Mouse (Mus musculus) intestine, embryonic 16.5 days (tissue): ENCODE data around the gene Xxylt1. TPM values are rescaled to one million over a fixed set of nuclear protein-coding genes. Genes with fewer than 3 reads are reported as not detected.

ENCODE experiments used
- ATAC-seq: fragments of 200-750 bp; cut with Nextera tagmentation; 2 replicates; pipeline ENCODE4 v1.8.0; 2017; ENCODE audit warnings: moderate TSS enrichment, moderate library complexity
- H3K27ac ChIP-seq: fragments of 300-500 bp; sonication (generic); 2 replicates; pipeline ENCODE4 v1.5.1; 2014; ENCODE audit warnings: mild to moderate bottlenecking, low read length
- H3K27me3 ChIP-seq: fragments of 300-500 bp; sonication (generic); replicated peaks from 2 replicates; pipeline ENCODE4 v1.6.1; 2014; ENCODE audit warnings: low read length, control low read depth, mixed read lengths; ENCODE audit not compliant: control insufficient read depth, insufficient read depth
- H3K36me3 ChIP-seq: fragments of 300-500 bp; sonication (generic); 2 replicates; pipeline ENCODE4 v1.6.1; 2014; ENCODE audit warnings: low read length, control low read depth; ENCODE audit not compliant: control insufficient read depth, insufficient read depth
- H3K4me1 ChIP-seq: fragments of 300-500 bp; sonication (generic); 2 replicates; pipeline ENCODE4 v1.6.1; 2014; ENCODE audit warnings: low read length, control low read depth, mixed read lengths; ENCODE audit not compliant: control insufficient read depth, insufficient read depth
- H3K4me2 ChIP-seq: fragments of 300-500 bp; sonication (generic); 2 replicates; pipeline ENCODE4 v1.6.1; 2014; ENCODE audit warnings: low read depth, low read length, control low read depth
- H3K4me3 ChIP-seq: fragments of 300-500 bp; sonication (generic); 2 replicates; pipeline ENCODE4 v1.5.1; 2014; ENCODE audit warnings: mild to moderate bottlenecking, low read length
- H3K9ac ChIP-seq: fragments of 300-500 bp; sonication (generic); 2 replicates; pipeline ENCODE4 v1.6.1; 2014; ENCODE audit warnings: low read depth, low read length
- H3K9me3 ChIP-seq: fragments of 300-500 bp; sonication (generic); 2 replicates; pipeline ENCODE4 v1.6.1; 2016; ENCODE audit warnings: low read length, control low read depth; ENCODE audit not compliant: control insufficient read depth
- WGBS: fragments of 180-500 bp; shearing (Covaris S2); extraction: QIAGEN DNeasy Blood & Tissue Kit; methylation state at CpG from one replicate; pipeline ENCODE4 v1.1.7; 2014; 5-methylcytosine and 5-hydroxymethylcytosine counted together
- polyA plus RNA-seq: library from polyadenylated mRNA; unstranded; fragments of >200 nt; fragmentation: Nextera tagmentation; extraction: Ambion mirVana; gene quantifications from 2 replicates; pipeline ENCODE4 v1.2.1, GENCODE M21; 2015

Gene Xxylt1
- polyA plus RNA-seq, 1 experiment from 2014 or later = 4.9 TPM

DNA sequence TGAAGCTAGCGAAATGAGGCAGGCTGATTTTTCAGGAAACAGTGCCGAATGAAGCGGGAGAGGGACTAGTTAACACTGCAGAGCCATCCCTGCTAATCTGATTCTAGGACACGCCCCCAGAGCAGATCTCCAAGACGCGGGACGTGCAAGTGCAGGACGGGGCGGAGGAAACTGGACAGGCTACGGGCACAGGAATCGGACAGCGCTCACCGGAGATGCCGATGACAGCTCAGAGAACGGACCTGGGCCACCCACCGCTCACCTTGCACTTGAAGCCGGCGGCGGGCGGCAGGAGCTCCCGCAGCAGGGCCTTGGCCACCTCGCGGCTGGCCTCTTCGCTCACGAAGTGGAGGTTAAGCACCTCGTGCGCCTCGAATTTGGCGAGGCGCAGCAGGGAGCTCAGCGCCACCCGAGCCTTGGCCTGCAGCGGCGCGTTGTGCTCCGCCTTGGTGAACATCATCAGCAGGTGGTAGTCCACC is 620 bp downstream of the Xxylt1 start:
- Histone ChIP-seq H3K9me3 (no peaks in the 10 kb centered on the region), H3K4me3 (peak overlapping the region; percentile 82), H3K27me3 (no peaks in the 10 kb centered on the region), H3K4me1 (peaks cover 7% of the 10 kb centered on the region), H3K9ac (peak overlapping the region; percentile 79), H3K27ac (peak overlapping the region; percentile 93), H3K4me2 (peak overlapping the region; percentile 98), H3K36me3 (no peaks in the 10 kb centered on the region)
- peak; percentile 79 for ATAC-seq
- WGBS = 2% methylated on average over 36 of the region's 36 CpGs

DNA sequence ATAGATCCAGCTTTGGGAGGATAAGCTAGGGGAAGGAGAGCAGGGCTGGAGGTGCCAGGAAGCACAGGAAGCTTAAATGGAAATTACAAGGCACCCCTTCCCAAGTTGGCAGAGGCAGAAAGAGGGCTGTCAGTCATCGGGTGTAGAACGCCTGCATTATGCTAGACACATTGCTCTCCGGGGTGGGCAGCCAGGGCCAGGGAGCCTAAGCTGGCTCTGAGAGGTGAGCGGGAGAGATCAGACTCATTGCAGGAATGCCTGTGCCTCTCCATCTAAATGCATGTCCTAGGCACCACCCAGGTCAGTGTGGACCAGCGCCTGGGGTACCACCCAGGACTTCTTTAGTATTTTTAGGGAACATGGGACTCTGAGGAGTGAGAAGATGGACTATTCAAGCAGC is 3.8 kb downstream of the Xxylt1 start:
- 91% methylated on average over 5 of the region's 5 CpGs for WGBS
- no peak for ATAC-seq
- Histone ChIP-seq H3K4me3 (no peak overlapping the region), H3K9me3 (no peaks in the 10 kb centered on the region), H3K27me3 (no peaks in the 10 kb centered on the region), H3K27ac (no peak overlapping the region), H3K36me3 (no peaks in the 10 kb centered on the region), H3K4me1 (peaks cover 7% of the 10 kb centered on the region), H3K4me2 (no peak overlapping the region), H3K9ac (no peak overlapping the region)

DNA sequence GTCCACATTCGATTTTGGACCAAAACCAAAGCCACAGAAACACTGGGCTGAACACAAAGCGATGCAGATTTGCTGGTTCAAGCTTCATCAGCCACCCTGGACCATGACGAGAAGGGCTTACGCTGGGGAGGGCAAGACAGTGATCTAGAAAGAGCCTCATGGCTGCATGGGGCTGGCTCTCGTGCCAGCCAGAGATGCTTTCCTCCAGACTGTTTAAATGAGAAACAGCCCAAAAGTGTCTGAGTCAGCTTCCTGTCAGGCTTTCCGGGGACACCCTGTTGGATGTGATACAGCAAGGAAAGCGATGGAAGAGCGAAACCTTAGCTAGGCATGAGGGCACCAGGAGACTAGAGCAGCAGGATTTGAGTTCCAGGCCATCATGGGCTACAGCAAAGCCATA is 4.8 kb downstream of the Xxylt1 start:
- no peaks in the 10 kb centered on the region for H3K36me3 ChIP-seq
- H3K9ac ChIP-seq = no peak overlapping the region
- H3K4me3 ChIP-seq = no peak overlapping the region
- ATAC-seq = no peak
- H3K27me3 ChIP-seq = no peaks in the 10 kb centered on the region
- 87% methylated on average over 8 of the region's 8 CpGs for WGBS
- no peak overlapping the region for H3K27ac ChIP-seq
- H3K9me3 ChIP-seq = no peaks in the 10 kb centered on the region
- H3K4me1 ChIP-seq = peaks cover 7% of the 10 kb centered on the region
- H3K4me2 ChIP-seq = no peak overlapping the region

DNA sequence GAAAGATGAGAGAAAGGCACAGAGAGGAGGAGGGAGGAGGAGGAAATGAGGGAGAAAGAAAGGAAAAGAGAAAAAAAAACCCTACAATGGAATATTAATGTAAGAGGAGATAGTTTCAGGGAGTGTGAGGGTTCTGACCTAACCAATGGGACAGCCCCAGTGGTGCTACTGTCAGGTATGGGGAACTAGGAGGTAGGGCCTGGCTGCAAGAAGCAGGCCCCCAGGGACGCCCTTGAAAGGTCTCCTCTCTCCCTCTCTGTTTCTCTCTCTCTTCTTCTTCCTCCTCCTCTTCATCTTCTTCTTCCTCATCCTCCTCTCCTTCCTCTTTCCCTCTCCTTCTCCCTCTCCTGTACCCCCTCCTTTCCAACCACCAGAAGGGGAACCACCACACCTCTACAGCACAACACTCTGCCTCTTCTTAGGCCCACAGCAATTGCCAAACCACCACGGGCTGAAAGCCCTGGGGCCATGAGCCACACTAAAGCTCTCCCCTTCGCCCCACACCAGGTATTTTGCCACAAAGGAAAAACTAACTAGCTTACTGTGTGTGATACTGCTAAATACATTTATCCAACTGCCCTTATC is 6.8 kb downstream of the Xxylt1 start:
- no peak for ATAC-seq
- WGBS = 72% methylated on average over 3 of the region's 3 CpGs
- peaks cover 7% of the 10 kb centered on the region for H3K4me1 ChIP-seq

DNA sequence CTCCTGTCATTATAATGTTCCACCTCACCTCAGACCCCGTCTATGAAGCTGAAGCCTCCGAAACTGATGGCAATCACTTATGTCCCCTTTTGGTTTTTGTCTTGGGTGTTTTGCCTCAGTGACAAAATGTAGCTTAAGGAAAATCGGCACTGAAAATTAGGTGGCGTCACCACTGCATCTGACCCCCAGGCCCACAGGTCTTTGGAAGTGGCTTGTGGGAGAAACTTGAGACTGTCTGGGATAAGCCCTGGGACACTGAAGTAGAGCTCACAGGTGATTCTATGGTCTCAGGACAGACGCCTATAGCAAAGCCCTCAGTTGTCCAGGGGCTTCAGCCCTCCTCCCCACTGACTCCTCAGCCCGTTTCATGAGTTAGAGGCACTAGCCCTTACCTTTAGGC is 9.5 kb downstream of the Xxylt1 start:
- Histone ChIP-seq H3K27me3 (no peaks in the 10 kb centered on the region), H3K9ac (no peak overlapping the region), H3K36me3 (no peaks in the 10 kb centered on the region), H3K27ac (no peak overlapping the region), H3K4me2 (no peak overlapping the region), H3K9me3 (no peaks in the 10 kb centered on the region), H3K4me1 (peaks cover 18% of the 10 kb centered on the region), H3K4me3 (no peak overlapping the region)
- WGBS = 85% methylated on average over 6 of the region's 6 CpGs
- no peak for ATAC-seq

More for the DNA sequence above, 6.8 kb downstream of the Xxylt1 start:
- Histone ChIP-seq H3K9me3 (no peaks in the 10 kb centered on the region), H3K36me3 (no peaks in the 10 kb centered on the region), H3K4me3 (no peak overlapping the region), H3K27ac (no peak overlapping the region), H3K4me2 (no peak overlapping the region), H3K9ac (no peak overlapping the region), H3K27me3 (no peaks in the 10 kb centered on the region)

DNA sequence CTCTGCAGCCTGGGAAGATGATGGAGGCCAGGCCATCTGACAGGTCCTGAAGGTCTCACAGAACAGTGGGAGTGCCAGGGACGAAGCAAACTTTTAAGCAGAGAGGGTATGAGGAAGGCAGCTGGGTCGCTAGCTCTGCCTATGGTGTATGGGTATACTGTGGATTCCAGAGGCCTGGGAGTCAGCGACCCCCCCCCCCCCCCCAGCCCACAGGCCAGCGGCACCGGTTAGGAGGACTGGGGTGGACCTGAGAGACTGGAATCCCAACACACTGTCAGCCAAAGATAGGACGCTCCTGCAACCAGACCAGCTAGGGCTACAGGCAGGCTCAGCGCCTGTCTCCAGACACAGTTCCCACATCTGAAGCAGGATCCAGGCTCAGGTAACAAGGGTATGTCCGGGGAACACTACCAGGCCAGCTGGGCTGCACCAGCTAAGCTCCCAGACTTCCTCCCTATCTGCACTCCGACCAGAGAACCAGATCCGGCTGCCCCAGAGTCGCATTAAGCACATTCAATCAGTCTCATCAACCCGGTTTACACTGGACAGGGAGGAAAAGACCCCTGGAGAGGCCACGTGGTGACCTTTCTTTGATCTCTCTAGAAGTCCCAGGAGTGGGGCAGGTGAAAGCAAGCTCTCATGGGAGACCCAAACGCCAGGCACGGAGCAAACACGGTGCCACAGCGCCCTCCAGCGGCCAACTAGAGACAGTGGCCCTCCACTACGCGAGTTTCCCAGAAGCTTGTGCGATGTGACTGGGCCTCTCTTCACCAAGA is 10.7 kb downstream of the Xxylt1 start:
- Histone ChIP-seq H3K4me3 (peak overlapping the region; percentile 20), H3K27me3 (no peaks in the 10 kb centered on the region), H3K9me3 (no peaks in the 10 kb centered on the region), H3K36me3 (no peaks in the 10 kb centered on the region), H3K27ac (no peak overlapping the region), H3K4me1 (peaks cover 23% of the 10 kb centered on the region), H3K9ac (peak overlapping the region; percentile 50), H3K4me2 (peak overlapping the region; percentile 44)
- 16% methylated on average over 20 of the region's 21 CpGs for WGBS
- peak; percentile 66 for ATAC-seq

DNA sequence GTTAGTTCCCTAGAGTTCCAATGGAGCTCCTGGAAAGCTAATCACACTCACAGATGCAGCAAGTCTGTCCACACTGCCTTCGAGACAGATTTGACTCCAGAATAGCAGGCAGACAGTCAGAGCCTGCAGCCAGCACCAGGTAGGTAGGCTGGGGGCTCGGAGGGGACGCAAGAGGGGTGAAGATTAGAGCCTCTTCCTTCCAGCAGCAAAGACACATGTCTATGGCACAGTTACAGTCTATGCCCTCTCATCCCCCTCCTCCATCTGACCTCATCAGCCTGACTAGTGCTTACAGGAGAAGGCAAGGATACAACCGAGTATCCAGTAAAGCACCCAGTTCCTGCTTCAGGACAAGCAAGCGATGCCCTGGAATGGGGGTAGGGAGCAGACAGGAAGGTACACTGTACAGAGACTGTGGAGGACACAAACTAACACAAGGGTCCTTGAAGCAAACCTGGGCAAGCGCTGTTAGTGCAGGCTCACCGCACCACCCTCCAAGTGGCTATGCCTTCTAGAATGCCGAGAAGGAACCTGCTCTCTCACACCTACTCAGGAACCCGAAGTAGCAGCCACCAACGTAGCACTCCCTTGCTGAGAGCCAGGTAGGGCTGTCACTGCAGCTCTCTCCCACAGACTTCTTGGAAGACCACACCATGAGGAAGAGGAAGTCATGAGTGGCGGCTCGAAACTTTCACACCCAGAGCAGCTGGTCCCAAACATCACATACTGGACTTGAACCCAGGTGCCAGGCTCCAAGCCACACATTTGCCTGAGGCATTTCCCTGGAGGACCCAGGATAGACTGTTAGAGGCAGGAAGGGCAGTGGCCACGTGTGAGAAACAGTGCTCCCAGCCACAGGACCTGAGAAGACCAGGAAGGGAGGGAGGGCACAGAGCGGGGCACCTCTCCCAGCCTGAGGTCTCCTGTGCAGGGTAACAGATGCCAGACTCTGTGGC is 11.7 kb downstream of the Xxylt1 start:
- H3K36me3 ChIP-seq = no peaks in the 10 kb centered on the region
- no peak overlapping the region for H3K9ac ChIP-seq
- peaks cover 23% of the 10 kb centered on the region for H3K4me1 ChIP-seq
- H3K4me3 ChIP-seq = no peak overlapping the region
- no peak overlapping the region for H3K27ac ChIP-seq
- no peak for ATAC-seq
- no peaks in the 10 kb centered on the region for H3K9me3 ChIP-seq
- WGBS = 78% methylated on average over 14 of the region's 14 CpGs
- no peak overlapping the region for H3K4me2 ChIP-seq
- H3K27me3 ChIP-seq = no peaks in the 10 kb centered on the region

DNA sequence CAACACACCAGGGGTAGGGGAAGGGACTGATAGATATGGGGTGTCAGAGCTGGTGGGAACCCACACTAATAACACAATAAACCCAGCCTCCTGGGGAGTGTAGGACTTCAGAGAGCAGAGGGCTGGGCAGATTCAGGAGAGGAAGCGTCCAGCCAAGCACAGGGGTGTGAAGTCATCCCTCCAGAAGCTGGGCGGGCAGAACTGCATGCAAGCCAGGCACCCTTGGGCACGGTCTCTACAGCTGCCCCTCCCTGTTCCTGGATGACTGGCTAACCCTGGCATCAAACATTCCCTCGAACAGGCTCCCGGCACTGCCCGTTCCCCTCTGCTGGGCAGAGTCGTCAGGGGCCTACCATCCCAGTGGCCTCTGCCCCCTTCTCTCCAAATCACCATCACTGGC is 13.0 kb downstream of the Xxylt1 start:
- H3K9ac ChIP-seq = 0 out of 2 replicates have a peak overlapping the region, but pooled peaks have one; percentile 3
- no peak for ATAC-seq
- no peak overlapping the region for H3K4me2 ChIP-seq
- no peak overlapping the region for H3K4me3 ChIP-seq
- H3K4me1 ChIP-seq = peaks cover 25% of the 10 kb centered on the region
- no peak overlapping the region for H3K27ac ChIP-seq
- WGBS = 85% methylated on average over 7 of the region's 7 CpGs
- no peaks in the 10 kb centered on the region for H3K9me3 ChIP-seq
- H3K27me3 ChIP-seq = no peaks in the 10 kb centered on the region
- no peaks in the 10 kb centered on the region for H3K36me3 ChIP-seq
